Mouse (Mus musculus) midbrain, embryonic 15.5 days (tissue): Measurements from ENCODE around the gene Schip1. TPM values are rescaled to one million over a fixed set of nuclear protein-coding genes. Genes with fewer than 3 reads are reported as not detected.
A peak's percentile ranks its signal among the peaks of the same experiment; 100 is the strongest.

ENCODE experiments used
- ATAC-seq: fragments of 200-750 bp; cut with Nextera tagmentation; replicated peaks from 2 replicates; pipeline ENCODE4 v1.8.0; 2017; ENCODE audit warnings: moderate TSS enrichment
- H3K27ac ChIP-seq: fragments of 300-500 bp; sonication (generic); 2 replicates; pipeline ENCODE4 v1.5.1; 2015; ENCODE audit warnings: mild to moderate bottlenecking, inconsistent platforms
- H3K27me3 ChIP-seq: fragments of 300-500 bp; sonication (generic); replicated peaks from 2 replicates; pipeline ENCODE4 v1.6.1; 2015; ENCODE audit warnings: inconsistent platforms
- H3K36me3 ChIP-seq: fragments of 300-500 bp; sonication (generic); replicated peaks from 2 replicates; pipeline ENCODE4 v1.6.1; 2015; ENCODE audit warnings: inconsistent platforms
- H3K4me1 ChIP-seq: fragments of 300-500 bp; sonication (generic); 2 replicates; pipeline ENCODE4 v1.6.1; 2015; ENCODE audit warnings: inconsistent platforms
- H3K4me2 ChIP-seq: fragments of 300-500 bp; sonication (generic); 2 replicates; pipeline ENCODE4 v1.6.1; 2015; ENCODE audit warnings: inconsistent platforms, mild to moderate bottlenecking, moderate library complexity
- H3K4me3 ChIP-seq: fragments of 300-500 bp; sonication (generic); 2 replicates; pipeline ENCODE4 v1.5.1; 2015; ENCODE audit warnings: mild to moderate bottlenecking, inconsistent platforms
- H3K9ac ChIP-seq: fragments of 300-500 bp; sonication (generic); 2 replicates; pipeline ENCODE4 v1.6.1; 2015; ENCODE audit warnings: mild to moderate bottlenecking, inconsistent platforms
- H3K9me3 ChIP-seq: fragments of 300-500 bp; sonication (generic); 2 replicates; pipeline ENCODE4 v1.6.1; 2016; ENCODE audit warnings: inconsistent platforms
- WGBS: fragments of 180-500 bp; shearing (Covaris S2); methylation state at CpG from one replicate; pipeline ENCODE4 v1.1.7; 2015; ENCODE audit warnings: mixed read lengths; 5-methylcytosine and 5-hydroxymethylcytosine counted together
- polyA plus RNA-seq: library from polyadenylated mRNA; unstranded; fragments of >200 nt; fragmentation: Nextera tagmentation; extraction: Ambion mirVana; gene quantifications from 2 replicates; pipeline ENCODE4 v1.2.1, GENCODE M21; 2015

Schip1 gene
- polyA plus RNA-seq, 1 experiment from 2014 or later, result 129 TPM

- no peaks in the 10 kb centered on the region for H3K4me1 ChIP-seq
- H3K4me2 ChIP-seq, result no peak overlapping the region
- no peaks in the 10 kb centered on the region for H3K27me3 ChIP-seq
- no peaks in the 10 kb centered on the region for H3K9me3 ChIP-seq
- no peak overlapping the region for H3K27ac ChIP-seq
- no peak overlapping the region for H3K4me3 ChIP-seq
- H3K9ac ChIP-seq, result no peak overlapping the region
- H3K36me3 ChIP-seq, result no peaks in the 10 kb centered on the region
- WGBS, result 84% methylated on average over 4 of the region's 4 CpGs
- no peak for ATAC-seq
These were observed 467.3 kb downstream of the Schip1 start for GRCm38 (mm10) chr3:68531908-68532307.

GRCm38 (mm10) chr3:68534571-68535051, 470.0 kb downstream of the Schip1 start:
- ATAC-seq, result no peak
- no peaks in the 10 kb centered on the region for H3K27me3 ChIP-seq
- H3K9ac ChIP-seq, result no peak overlapping the region
- no peak overlapping the region for H3K4me3 ChIP-seq
- H3K4me2 ChIP-seq, result no peak overlapping the region
- no peaks in the 10 kb centered on the region for H3K4me1 ChIP-seq
- H3K9me3 ChIP-seq, result no peaks in the 10 kb centered on the region
- WGBS, result 15% methylated on average over 7 of the region's 7 CpGs
- no peak overlapping the region for H3K27ac ChIP-seq
- no peaks in the 10 kb centered on the region for H3K36me3 ChIP-seq

GRCm38 (mm10) chr3:68535160-68535728, 470.6 kb downstream of the Schip1 start:
- Histone ChIP-seq H3K27me3 (no peaks in the 10 kb centered on the region), H3K27ac (no peak overlapping the region), H3K9me3 (no peaks in the 10 kb centered on the region), H3K4me3 (no peak overlapping the region), H3K36me3 (no peaks in the 10 kb centered on the region), H3K4me2 (no peak overlapping the region), H3K4me1 (no peaks in the 10 kb centered on the region), H3K9ac (no peak overlapping the region)
- peak; percentile 27; the same call in 1 of the 2 replicates for ATAC-seq
- 77% methylated on average over 7 of the region's 7 CpGs for WGBS

GRCm38 (mm10) chr3:68536071-68536470, 471.5 kb downstream of the Schip1 start:
- Histone ChIP-seq H3K4me2 (no peak overlapping the region), H3K4me3 (no peak overlapping the region), H3K27me3 (no peaks in the 10 kb centered on the region), H3K4me1 (no peaks in the 10 kb centered on the region), H3K27ac (no peak overlapping the region), H3K36me3 (no peaks in the 10 kb centered on the region), H3K9me3 (no peaks in the 10 kb centered on the region), H3K9ac (no peak overlapping the region)
- no peak for ATAC-seq
- 37% methylated on average over 3 of the region's 3 CpGs for WGBS

- H3K27me3 ChIP-seq, result no peaks in the 10 kb centered on the region
- no peak for ATAC-seq
- WGBS, result 87% methylated on average over 8 of the region's 8 CpGs
- H3K27ac ChIP-seq, result no peak overlapping the region
- no peak overlapping the region for H3K4me2 ChIP-seq
- H3K4me3 ChIP-seq, result no peak overlapping the region
- peaks cover 8% of the 10 kb centered on the region; the same call in 1 of the 2 replicates for H3K4me1 ChIP-seq
- no peaks in the 10 kb centered on the region for H3K9me3 ChIP-seq
- no peaks in the 10 kb centered on the region for H3K36me3 ChIP-seq
- no peak overlapping the region for H3K9ac ChIP-seq
These were observed 477.1 kb downstream of the Schip1 start for GRCm38 (mm10) chr3:68541688-68542087.

- no peaks in the 10 kb centered on the region for H3K36me3 ChIP-seq
- no peaks in the 10 kb centered on the region for H3K9me3 ChIP-seq
- H3K4me2 ChIP-seq, result peak overlapping the region; percentile 46
- peak; percentile 74 for ATAC-seq
- H3K27ac ChIP-seq, result no peak overlapping the region
- peak overlapping the region; percentile 21; the same call in 1 of the 2 replicates for H3K4me3 ChIP-seq
- peaks cover 8% of the 10 kb centered on the region; the same call in 1 of the 2 replicates for H3K4me1 ChIP-seq
- H3K9ac ChIP-seq, result no peak overlapping the region
- no peaks in the 10 kb centered on the region for H3K27me3 ChIP-seq
- 2% methylated on average over 7 of the region's 7 CpGs for WGBS
These were observed 478.4 kb downstream of the Schip1 start for GRCm38 (mm10) chr3:68542944-68543501.

GRCm38 (mm10) chr3:68544811-68545210, 480.2 kb downstream of the Schip1 start:
- H3K9me3 ChIP-seq, result no peaks in the 10 kb centered on the region
- H3K4me1 ChIP-seq, result peaks cover 8% of the 10 kb centered on the region; the same call in 1 of the 2 replicates
- H3K36me3 ChIP-seq, result no peaks in the 10 kb centered on the region
- no peak overlapping the region for H3K27ac ChIP-seq
- no peak overlapping the region for H3K4me3 ChIP-seq
- H3K27me3 ChIP-seq, result no peaks in the 10 kb centered on the region
- H3K4me2 ChIP-seq, result no peak overlapping the region
- ATAC-seq, result 0 out of 2 replicates have a peak, but pooled peaks have one; percentile 35
- no peak overlapping the region for H3K9ac ChIP-seq
- 44% methylated on average over 7 of the region's 7 CpGs for WGBS

GRCm38 (mm10) chr3:68545898-68546297, 481.3 kb downstream of the Schip1 start:
- Histone ChIP-seq H3K27me3 (no peaks in the 10 kb centered on the region), H3K4me1 (peaks cover 8% of the 10 kb centered on the region; the same call in 1 of the 2 replicates), H3K9me3 (no peaks in the 10 kb centered on the region), H3K4me2 (no peak overlapping the region), H3K9ac (no peak overlapping the region), H3K27ac (no peak overlapping the region), H3K36me3 (no peaks in the 10 kb centered on the region), H3K4me3 (no peak overlapping the region)
- ATAC-seq, result no peak
- 53% methylated on average over 6 of the region's 6 CpGs for WGBS

- Histone ChIP-seq H3K9me3 (no peaks in the 10 kb centered on the region), H3K36me3 (no peaks in the 10 kb centered on the region), H3K27ac (no peak overlapping the region), H3K4me1 (no peaks in the 10 kb centered on the region), H3K4me2 (no peak overlapping the region), H3K4me3 (no peak overlapping the region), H3K27me3 (no peaks in the 10 kb centered on the region), H3K9ac (no peak overlapping the region)
- ATAC-seq, result no peak
- WGBS, result 79% methylated on average over 4 of the region's 4 CpGs
These were observed 490.6 kb downstream of the Schip1 start for GRCm38 (mm10) chr3:68555087-68555662.

GRCm38 (mm10) chr3:68556891-68557290, 492.3 kb downstream of the Schip1 start:
- 92% methylated on average over 9 of the region's 9 CpGs for WGBS
- H3K27me3 ChIP-seq, result no peaks in the 10 kb centered on the region
- H3K4me3 ChIP-seq, result no peak overlapping the region
- H3K9ac ChIP-seq, result no peak overlapping the region
- no peaks in the 10 kb centered on the region for H3K4me1 ChIP-seq
- no peaks in the 10 kb centered on the region for H3K36me3 ChIP-seq
- H3K4me2 ChIP-seq, result no peak overlapping the region
- no peak overlapping the region for H3K27ac ChIP-seq
- no peaks in the 10 kb centered on the region for H3K9me3 ChIP-seq
- ATAC-seq, result no peak

GRCm38 (mm10) chr3:68558744-68559143, 494.1 kb downstream of the Schip1 start:
- H3K4me2 ChIP-seq, result no peak overlapping the region
- H3K27me3 ChIP-seq, result no peaks in the 10 kb centered on the region
- WGBS, result 83% methylated on average over 6 of the region's 6 CpGs
- ATAC-seq, result no peak
- H3K4me3 ChIP-seq, result no peak overlapping the region
- H3K4me1 ChIP-seq, result no peaks in the 10 kb centered on the region
- no peaks in the 10 kb centered on the region for H3K9me3 ChIP-seq
- H3K9ac ChIP-seq, result no peak overlapping the region
- H3K27ac ChIP-seq, result no peak overlapping the region
- no peaks in the 10 kb centered on the region for H3K36me3 ChIP-seq

- WGBS, result 83% methylated on average over 5 of the region's 5 CpGs
- ATAC-seq, result no peak
These were observed 495.5 kb downstream of the Schip1 start for GRCm38 (mm10) chr3:68560057-68560456.

More at GRCm38 (mm10) chr3:68560057-68560456, 495.5 kb downstream of the Schip1 start:
- Histone ChIP-seq H3K36me3 (no peaks in the 10 kb centered on the region), H3K9me3 (no peaks in the 10 kb centered on the region), H3K4me3 (no peak overlapping the region), H3K4me2 (no peak overlapping the region), H3K27me3 (no peaks in the 10 kb centered on the region), H3K9ac (no peak overlapping the region), H3K27ac (no peak overlapping the region), H3K4me1 (peaks cover 8% of the 10 kb centered on the region)
